Mouse (Mus musculus) mammary gland, adult 2 months (tissue): ENCODE measurements around the gene Huwe1. TPM values are rescaled to one million over a fixed set of nuclear protein-coding genes. Genes with fewer than 3 reads are reported as not detected.

ENCODE experiments used
- polyA plus RNA-seq: library from polyadenylated mRNA; depleted of rRNA; stranded (reverse); fragments of >200 nt; gene quantifications from 2 replicates; pipeline ENCODE4 v1.2.3, GENCODE M21; 2012; ENCODE audit warnings: low replicate concordance; rRNA removed

Huwe1 gene
- polyA plus RNA-seq: 51.6 and 61.9 TPM in 2 replicates

GRCm38 (mm10) chrX:151800701-151801511 is at the start of gene Huwe1:
Huwe1 (plus strand) TSS chrX:151800807.

Other genes starting within 250 kb of the Huwe1 start
- gene Hsd17b10, start 201.0 kb downstream of the Huwe1 start, polyA plus RNA-seq: 70.6 and 119 TPM in 2 replicates
- gene Ribc1, start 215.5 kb downstream of the Huwe1 start, polyA plus RNA-seq: 0.24 and 0.32 TPM in 2 replicates
- gene Smc1a, start 215.6 kb downstream of the Huwe1 start, polyA plus RNA-seq: 15.2 and 31.6 TPM in 2 replicates